Mouse (Mus musculus) cerebellum, postnatal 10 days (tissue): ENCODE results near the gene Vhl.
A peak's percentile ranks its signal among the peaks of the same experiment; 100 is the strongest.
"Not testable (repeated sequence)": the region's sequence is repeated elsewhere in the genome, so short reads cannot be mapped to it uniquely, and the experiment has no call there.

Source experiments
- DNase-seq, 2 experiments: peaks; one replicate each; pipeline ENCODE4 v3.0.0; 2021; ENCODE audit warnings: mixed read lengths in 2 of 2

Vhl gene

GRCm38 (mm10) chr6:113662964-113663700 is 39.4 kb downstream of the Vhl start:
- peak in 1 of 2 experiments; percentile 19 for DNase-seq

GRCm38 (mm10) chr6:113664305-113664704 is 40.5 kb downstream of the Vhl start:
- DNase-seq: no peak

- DNase-seq: no peak
Observed at GRCm38 (mm10) chr6:113667611-113668122, 43.9 kb downstream of the Vhl start.

GRCm38 (mm10) chr6:113668287-113669154 is 44.8 kb downstream of the Vhl start:
- DNase-seq: no peak

GRCm38 (mm10) chr6:113669821-113670220 is 46.1 kb downstream of the Vhl start:
- DNase-seq: no peak

- DNase-seq: not testable (repeated sequence)
Observed at GRCm38 (mm10) chr6:113672029-113672428, 48.3 kb downstream of the Vhl start.

- no peak for DNase-seq
Observed at GRCm38 (mm10) chr6:113672989-113673388, 49.2 kb downstream of the Vhl start.

GRCm38 (mm10) chr6:113675234-113675633 is 51.5 kb downstream of the Vhl start:
- no peak for DNase-seq

GRCm38 (mm10) chr6:113675991-113676390 is 52.2 kb downstream of the Vhl start:
- no peak for DNase-seq

GRCm38 (mm10) chr6:113677070-113677734 is 53.4 kb downstream of the Vhl start:
- no peak for DNase-seq

- peak; percentile 40 to 55 for DNase-seq
Observed at GRCm38 (mm10) chr6:113678246-113679012, 54.7 kb downstream of the Vhl start.

- no peak for DNase-seq
Observed at GRCm38 (mm10) chr6:113679993-113680566, 56.3 kb downstream of the Vhl start.
